Mouse (Mus musculus) hindbrain, embryonic 12.5 days (tissue): Measurements from ENCODE around the gene Itpkb. TPM values are rescaled to one million over a fixed set of nuclear protein-coding genes. Genes with fewer than 3 reads are reported as not detected.

Experiments
- ATAC-seq: fragments of 200-750 bp; cut with Nextera tagmentation; 2 replicates; pipeline ENCODE4 v1.8.0; 2017; ENCODE audit warnings: moderate TSS enrichment; ENCODE audit not compliant: low FRiP score
- H3K27ac ChIP-seq: fragments of 300-500 bp; sonication (generic); 2 replicates; pipeline ENCODE4 v1.5.1; 2016; ENCODE audit warnings: mild to moderate bottlenecking
- H3K27me3 ChIP-seq: fragments of 300-500 bp; sonication (generic); 2 replicates; pipeline ENCODE4 v1.6.1; 2016; ENCODE audit warnings: mild to moderate bottlenecking
- H3K36me3 ChIP-seq: fragments of 300-500 bp; sonication (generic); 2 replicates; pipeline ENCODE4 v1.6.1; 2016; ENCODE audit warnings: mild to moderate bottlenecking
- H3K4me1 ChIP-seq: fragments of 300-500 bp; sonication (generic); 2 replicates; pipeline ENCODE4 v1.6.1; 2016
- H3K4me2 ChIP-seq: fragments of 300-500 bp; sonication (generic); replicated peaks from 2 replicates; pipeline ENCODE4 v1.6.1; 2016; ENCODE audit warnings: mild to moderate bottlenecking
- H3K4me3 ChIP-seq: fragments of 300-500 bp; sonication (generic); 2 replicates; pipeline ENCODE4 v1.5.1; 2016; ENCODE audit warnings: mild to moderate bottlenecking
- H3K9ac ChIP-seq: fragments of 300-500 bp; sonication (generic); 2 replicates; pipeline ENCODE4 v1.6.1; 2016; ENCODE audit warnings: mild to moderate bottlenecking, moderate library complexity
- H3K9me3 ChIP-seq: fragments of 300-500 bp; sonication (generic); replicated peaks from 2 replicates; pipeline ENCODE4 v1.6.1; 2016; ENCODE audit warnings: mild to moderate bottlenecking
- whole genome bisulfite sequencing: fragments of 180-500 bp; shearing (Covaris S2); methylation state at CpG from one replicate; pipeline ENCODE4 v1.1.7; 2016; 5-methylcytosine and 5-hydroxymethylcytosine counted together
- polyA plus RNA-seq: library from polyadenylated mRNA; unstranded; fragments of >200 nt; fragmentation: Nextera tagmentation; extraction: Ambion mirVana; gene quantifications from 2 replicates; pipeline ENCODE4 v1.2.1, GENCODE M21; 2016

Gene Itpkb
- polyA plus RNA-seq, 1 experiment from 2014 or later: 8.3 TPM

DNA sequence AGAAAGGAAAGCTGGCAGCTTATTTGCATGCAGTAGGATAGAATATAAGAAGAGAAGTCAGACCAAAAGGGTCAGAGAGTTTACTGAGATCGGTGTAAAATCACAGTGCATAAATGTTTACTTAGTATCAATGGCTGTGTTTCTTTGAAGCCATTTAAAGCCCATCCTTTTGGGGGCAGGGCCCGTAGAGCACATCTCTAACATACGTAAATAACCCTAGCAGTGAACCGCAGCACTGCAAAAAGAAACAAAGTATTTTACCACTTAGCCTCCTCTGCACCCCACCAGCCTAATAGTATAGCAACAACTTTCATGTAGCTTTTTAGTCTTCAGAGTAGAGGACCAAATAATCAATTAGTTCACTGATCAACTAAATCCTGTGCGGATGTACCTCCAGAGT is 67.4 kb downstream of the Itpkb start:
- H3K36me3 ChIP-seq: no peaks in the 10 kb centered on the region
- no peak for ATAC-seq

DNA sequence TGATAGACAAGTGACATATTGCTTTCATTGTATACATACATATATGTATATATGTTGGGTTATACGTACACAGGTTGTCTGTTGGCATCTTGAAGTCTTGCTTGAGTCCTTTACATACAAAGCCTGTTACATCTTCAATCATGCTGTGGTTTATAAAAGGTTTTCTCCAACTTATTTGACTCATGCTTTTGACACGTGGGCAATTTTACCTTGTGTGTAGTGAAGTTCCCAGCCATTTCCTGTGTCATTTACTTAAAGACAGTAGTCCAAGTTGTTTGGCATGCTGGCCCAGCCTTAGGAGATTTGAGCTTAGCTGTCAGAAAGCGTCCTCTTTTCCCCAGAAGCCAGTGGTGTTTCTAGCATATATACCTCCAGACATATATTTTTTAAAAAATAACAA is 68.2 kb downstream of the Itpkb start:
- Histone ChIP-seq H3K4me3 (no peak overlapping the region), H3K36me3 (no peaks in the 10 kb centered on the region), H3K4me1 (peaks cover 2% of the 10 kb centered on the region; the same call in 1 of the 2 replicates), H3K9me3 (no peaks in the 10 kb centered on the region), H3K4me2 (no peak overlapping the region), H3K27ac (no peak overlapping the region), H3K27me3 (no peaks in the 10 kb centered on the region), H3K9ac (no peak overlapping the region)
- 77% methylated on average over 3 of the region's 3 CpGs for WGBS
- ATAC-seq: no peak

More for the DNA sequence above, 67.4 kb downstream of the Itpkb start:
- H3K9ac ChIP-seq: no peak overlapping the region
- no peak overlapping the region for H3K4me3 ChIP-seq
- H3K9me3 ChIP-seq: no peaks in the 10 kb centered on the region
- 64% methylated on average over 5 of the region's 5 CpGs for WGBS
- no peaks in the 10 kb centered on the region for H3K27me3 ChIP-seq
- H3K4me1 ChIP-seq: peaks cover 5% of the 10 kb centered on the region; the same call in 1 of the 2 replicates
- no peak overlapping the region for H3K4me2 ChIP-seq
- no peak overlapping the region for H3K27ac ChIP-seq

DNA sequence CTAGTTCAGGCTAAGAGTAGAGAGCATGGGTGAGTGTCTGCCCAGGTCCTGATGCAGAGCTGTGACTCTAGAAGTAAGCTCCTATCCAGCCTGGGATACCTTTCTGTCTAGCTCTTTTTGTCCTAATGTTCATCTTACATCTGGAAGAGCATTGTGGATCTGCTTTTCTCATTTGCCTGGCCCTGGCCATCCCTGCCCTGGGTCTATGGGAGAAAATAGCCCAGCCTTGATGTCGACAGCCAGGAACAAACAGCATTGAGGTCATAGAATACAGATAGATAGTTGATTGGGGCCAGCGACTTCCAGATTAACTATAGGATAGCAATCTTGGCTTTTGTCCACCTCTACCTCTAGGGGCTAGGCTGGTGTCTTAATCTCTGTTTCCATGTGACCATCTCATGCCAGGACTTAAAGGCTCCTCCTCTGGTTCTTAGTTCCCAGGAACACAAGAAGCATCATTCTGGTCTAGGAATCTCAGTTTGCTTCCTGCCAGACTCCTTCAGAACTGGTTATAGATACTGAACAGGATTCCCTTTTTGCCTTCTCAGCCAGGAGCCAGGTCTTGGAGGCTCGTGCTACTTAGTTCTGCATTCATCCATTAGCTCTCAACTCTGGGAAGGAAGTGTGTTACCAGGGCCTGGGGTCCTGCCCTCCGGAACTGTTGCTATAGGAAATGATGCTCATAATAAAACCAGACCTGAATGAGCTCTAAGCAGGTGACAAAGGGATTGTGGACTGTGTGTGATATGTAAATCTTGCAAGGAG is 70.6 kb downstream of the Itpkb start:
- H3K36me3 ChIP-seq: no peaks in the 10 kb centered on the region
- no peak overlapping the region for H3K9ac ChIP-seq
- no peak for ATAC-seq
- no peak overlapping the region for H3K27ac ChIP-seq
- no peaks in the 10 kb centered on the region for H3K9me3 ChIP-seq
- no peak overlapping the region for H3K4me3 ChIP-seq
- H3K4me2 ChIP-seq: no peak overlapping the region
- H3K27me3 ChIP-seq: no peaks in the 10 kb centered on the region
- 87% methylated on average over 4 of the region's 4 CpGs for WGBS
- peaks cover 14% of the 10 kb centered on the region for H3K4me1 ChIP-seq

DNA sequence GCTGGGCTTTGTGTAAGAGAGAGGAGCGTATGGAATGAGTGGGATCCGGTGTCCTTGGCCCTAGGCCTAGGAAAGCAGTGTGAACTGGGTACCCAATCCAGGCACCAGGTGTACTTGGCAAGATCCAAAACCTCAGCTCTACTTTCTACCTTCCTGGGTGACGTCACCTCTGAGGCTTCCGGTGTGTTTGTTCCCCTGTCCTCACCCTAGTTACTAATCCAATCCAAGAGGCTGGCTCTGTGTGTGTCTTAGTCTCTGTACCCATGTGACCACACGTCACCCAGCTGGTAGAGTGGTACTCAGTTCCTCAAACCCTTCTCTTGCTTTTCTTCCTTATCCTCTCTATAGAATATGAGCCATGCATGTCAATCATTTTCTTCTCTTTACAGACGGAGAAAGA is 71.4 kb downstream of the Itpkb start:
- no peaks in the 10 kb centered on the region for H3K9me3 ChIP-seq
- 91% methylated on average over 6 of the region's 6 CpGs for WGBS
- H3K27me3 ChIP-seq: no peaks in the 10 kb centered on the region
- no peak for ATAC-seq
- no peak overlapping the region for H3K27ac ChIP-seq
- no peak overlapping the region for H3K4me3 ChIP-seq
- no peak overlapping the region for H3K9ac ChIP-seq
- no peaks in the 10 kb centered on the region for H3K36me3 ChIP-seq
- peaks cover 14% of the 10 kb centered on the region for H3K4me1 ChIP-seq
- no peak overlapping the region for H3K4me2 ChIP-seq

DNA sequence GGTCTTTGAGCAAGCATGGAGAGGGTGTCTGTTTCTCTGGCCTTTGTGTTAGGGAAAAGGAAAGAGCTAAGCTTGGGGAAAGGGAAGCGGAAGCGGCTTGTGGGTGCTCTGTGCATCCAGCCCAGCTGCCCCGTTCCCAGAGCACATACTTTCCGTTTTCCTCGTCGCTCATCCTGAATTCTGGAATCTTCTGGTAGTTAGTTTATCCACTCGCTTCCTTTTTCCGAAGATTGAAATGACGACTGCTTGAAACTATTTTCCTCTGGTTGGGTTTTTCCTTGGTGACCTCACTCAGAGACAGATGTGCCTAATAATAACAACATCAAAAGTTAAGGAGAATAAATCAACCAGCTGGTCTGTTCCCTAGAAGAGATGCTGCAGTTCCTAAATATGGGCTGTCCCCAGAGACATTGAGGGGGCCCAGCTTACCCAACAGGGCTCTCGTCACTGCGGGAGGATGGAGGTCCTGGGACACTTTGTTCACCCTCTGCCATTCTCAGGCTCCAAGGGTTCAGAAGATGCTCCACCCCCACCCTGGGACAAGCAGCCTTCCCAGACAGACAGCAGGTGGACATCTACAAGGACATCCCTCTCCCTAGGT is 72.3 kb downstream of the Itpkb start:
- WGBS: 88% methylated on average over 11 of the region's 11 CpGs
- Histone ChIP-seq H3K4me3 (no peak overlapping the region), H3K4me2 (no peak overlapping the region), H3K9ac (no peak overlapping the region), H3K4me1 (peaks cover 18% of the 10 kb centered on the region), H3K36me3 (no peaks in the 10 kb centered on the region), H3K27ac (no peak overlapping the region), H3K9me3 (no peaks in the 10 kb centered on the region), H3K27me3 (no peaks in the 10 kb centered on the region)
- ATAC-seq: no peak

DNA sequence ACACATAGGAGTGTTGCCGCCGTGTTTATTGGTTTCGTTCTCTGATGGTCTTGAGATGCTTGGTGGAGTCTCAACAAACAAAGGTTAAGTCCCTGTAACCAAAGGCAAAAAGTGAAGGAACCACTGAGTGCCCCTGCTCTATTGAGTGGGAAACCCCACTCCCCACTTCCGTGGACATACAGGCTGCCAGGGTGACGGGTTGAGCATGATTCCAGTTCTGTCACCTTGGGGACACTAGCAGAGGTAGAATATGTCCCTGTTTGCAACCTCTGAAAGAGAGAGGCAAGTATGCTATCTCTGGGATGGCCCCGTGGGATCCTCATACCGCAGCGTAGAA is 73.0 kb downstream of the Itpkb start:
- peaks cover 18% of the 10 kb centered on the region for H3K4me1 ChIP-seq
- no peak overlapping the region for H3K4me2 ChIP-seq
- H3K27ac ChIP-seq: peak overlapping the region; percentile 77
- no peaks in the 10 kb centered on the region for H3K27me3 ChIP-seq
- no peaks in the 10 kb centered on the region for H3K9me3 ChIP-seq
- H3K9ac ChIP-seq: no peak overlapping the region
- H3K4me3 ChIP-seq: no peak overlapping the region
- WGBS: 90% methylated on average over 8 of the region's 8 CpGs
- ATAC-seq: no peak
- H3K36me3 ChIP-seq: no peaks in the 10 kb centered on the region

DNA sequence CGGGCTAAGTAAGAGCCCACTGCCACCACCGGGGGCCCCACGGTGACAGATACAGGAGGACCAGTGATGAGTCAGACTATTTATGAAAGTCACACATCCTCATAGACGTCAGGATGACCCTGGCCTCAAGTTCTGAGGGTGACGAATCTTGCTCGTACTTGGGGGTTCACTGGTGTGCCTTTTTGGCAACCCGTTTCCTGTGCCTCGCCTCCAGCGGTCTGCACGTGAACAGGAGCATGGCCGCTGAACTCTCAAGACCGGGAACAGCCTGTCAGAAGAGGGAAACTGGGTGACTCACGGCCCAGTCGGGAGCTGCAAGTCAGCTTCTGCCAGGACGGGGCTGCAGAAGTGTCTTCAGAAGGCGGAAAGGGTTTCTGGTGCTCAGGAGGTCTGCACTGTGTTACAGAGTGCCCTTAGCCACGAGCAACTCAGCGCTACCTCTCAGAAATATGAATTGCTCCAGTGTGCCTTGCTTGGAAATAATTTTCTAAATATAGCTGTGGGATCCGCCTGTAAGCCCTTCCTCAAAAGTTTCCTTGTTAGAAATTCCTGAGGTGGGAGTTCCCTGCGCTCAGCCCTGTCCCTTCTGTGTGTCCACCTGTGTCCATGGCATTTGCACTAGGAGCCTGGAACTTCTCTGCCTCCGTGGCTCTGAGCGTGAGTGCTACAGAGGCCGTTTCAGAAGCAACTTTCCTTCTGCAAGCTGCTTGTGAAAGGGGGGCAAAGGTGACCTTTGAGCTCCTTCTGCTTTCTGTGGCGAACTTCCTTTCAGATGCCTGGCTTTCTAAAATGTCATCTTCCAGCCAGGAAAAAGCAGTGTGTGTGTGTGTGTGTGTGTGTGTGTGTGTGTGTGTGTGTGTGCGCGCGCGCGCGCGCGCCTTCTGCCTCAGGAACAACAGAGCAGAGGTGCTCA is 73.7 kb downstream of the Itpkb start:
- H3K4me2 ChIP-seq: 0 out of 2 replicates have a peak overlapping the region, but pooled peaks have one; percentile 6
- no peaks in the 10 kb centered on the region for H3K36me3 ChIP-seq
- WGBS: 69% methylated on average over 32 of the region's 32 CpGs
- no peaks in the 10 kb centered on the region for H3K27me3 ChIP-seq
- H3K4me3 ChIP-seq: no peak overlapping the region
- H3K9ac ChIP-seq: no peak overlapping the region
- H3K4me1 ChIP-seq: peaks cover 18% of the 10 kb centered on the region
- no peak for ATAC-seq
- H3K27ac ChIP-seq: peak overlapping the region; percentile 77
- no peaks in the 10 kb centered on the region for H3K9me3 ChIP-seq

DNA sequence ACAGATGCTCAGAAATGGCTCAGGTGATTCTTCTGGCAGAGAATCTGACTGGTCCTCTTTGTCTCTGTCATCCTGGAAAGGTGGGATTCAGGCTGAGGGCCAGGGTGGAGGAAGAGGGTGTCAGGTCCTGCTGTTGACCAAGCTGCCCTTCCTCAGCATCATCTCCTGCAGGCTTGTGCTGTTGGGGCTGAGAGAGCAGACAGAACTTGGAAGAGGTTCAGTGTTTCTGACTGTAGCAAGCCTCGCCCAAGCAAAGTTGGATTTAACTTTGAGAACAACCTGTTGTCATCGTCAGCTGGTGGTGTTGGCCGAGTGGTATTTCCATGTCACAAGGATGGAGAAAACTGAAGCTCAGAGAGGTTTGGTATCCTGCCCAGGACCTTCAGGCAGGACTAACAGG is 74.4 kb downstream of the Itpkb start:
- Histone ChIP-seq H3K9me3 (no peaks in the 10 kb centered on the region), H3K27me3 (no peaks in the 10 kb centered on the region), H3K4me3 (no peak overlapping the region), H3K36me3 (no peaks in the 10 kb centered on the region), H3K27ac (peak overlapping the region; percentile 77; the same call in 1 of the 2 replicates), H3K4me1 (peaks cover 18% of the 10 kb centered on the region), H3K9ac (no peak overlapping the region), H3K4me2 (no peak overlapping the region)
- no peak for ATAC-seq
- 88% methylated on average over 3 of the region's 3 CpGs for WGBS

DNA sequence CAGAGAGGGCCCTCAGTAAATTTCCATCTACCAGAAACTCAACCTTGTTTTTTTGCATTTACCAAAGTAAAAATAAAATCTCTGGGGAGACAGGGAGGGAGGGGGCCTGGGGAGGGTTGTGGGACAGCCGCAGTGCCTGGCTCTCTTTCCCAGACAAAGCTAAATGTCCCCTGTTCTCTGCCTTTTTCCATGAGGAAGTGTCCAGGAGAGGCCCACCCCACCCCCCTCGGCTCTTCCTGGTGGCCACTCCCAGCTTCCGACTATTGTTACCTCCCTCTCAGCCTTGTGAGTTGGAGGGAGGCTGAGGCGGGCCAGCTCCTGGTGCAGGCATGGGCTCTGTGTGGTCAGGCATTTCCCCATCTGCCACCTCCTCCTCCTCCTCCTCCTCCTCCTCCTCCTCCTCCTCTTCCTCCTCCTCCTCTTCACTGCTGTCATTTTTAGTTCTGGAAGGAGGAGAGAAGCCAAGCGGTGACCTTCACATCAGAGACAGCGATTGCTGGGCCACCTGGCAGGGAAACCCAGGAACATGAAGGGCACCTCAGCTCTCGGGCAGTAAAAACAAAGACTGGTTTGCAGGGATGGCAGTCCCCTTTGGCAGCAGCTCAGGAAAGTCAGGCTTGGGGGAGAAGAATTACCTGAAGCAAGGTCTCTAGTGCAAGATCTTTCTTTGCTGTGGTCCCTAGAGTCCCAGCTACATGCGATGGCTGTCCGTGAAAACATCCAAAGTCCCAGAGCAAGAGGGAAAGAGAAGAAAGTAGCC is 75.5 kb downstream of the Itpkb start:
- WGBS: 84% methylated on average over 8 of the region's 9 CpGs
- Histone ChIP-seq H3K27ac (no peak overlapping the region), H3K4me2 (no peak overlapping the region)

DNA sequence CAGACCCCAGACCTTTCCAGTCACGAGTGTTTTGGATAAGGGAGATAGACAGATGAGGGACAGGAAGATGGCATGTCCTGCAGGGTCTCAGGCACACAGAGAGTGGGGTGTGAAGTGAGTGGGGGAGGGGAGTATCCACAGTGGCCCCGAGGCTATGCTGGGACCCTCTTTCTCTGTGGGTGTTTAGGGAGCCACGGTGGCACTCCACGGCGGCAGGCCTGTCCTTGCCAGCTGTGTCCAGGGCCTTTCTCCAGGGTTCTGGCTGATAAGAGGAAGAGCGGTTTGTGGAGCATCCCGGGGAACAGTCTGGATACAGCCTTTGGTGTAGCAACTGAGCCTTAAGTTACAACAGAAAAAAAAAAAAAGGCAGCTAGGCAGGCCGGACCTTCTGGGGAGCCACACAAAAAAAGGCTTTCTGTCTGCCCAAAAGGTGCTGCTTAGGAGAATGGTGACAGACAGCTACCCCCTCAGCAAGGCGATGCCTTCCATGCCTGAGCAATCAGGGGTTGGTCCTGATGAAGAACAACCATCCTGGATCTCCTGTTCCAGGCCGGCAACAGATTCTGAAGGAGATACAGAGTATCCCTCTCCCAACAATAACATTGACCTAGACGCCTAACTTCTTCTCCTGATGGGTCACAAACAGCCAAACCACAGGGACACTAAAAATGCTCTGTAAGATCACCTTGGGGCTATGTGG is 76.2 kb downstream of the Itpkb start:
- Histone ChIP-seq H3K36me3 (no peaks in the 10 kb centered on the region), H3K4me1 (peaks cover 18% of the 10 kb centered on the region), H3K27ac (no peak overlapping the region), H3K9ac (no peak overlapping the region), H3K4me3 (no peak overlapping the region), H3K9me3 (no peaks in the 10 kb centered on the region), H3K4me2 (no peak overlapping the region), H3K27me3 (no peaks in the 10 kb centered on the region)
- WGBS: 70% methylated on average over 11 of the region's 11 CpGs
- no peak for ATAC-seq

More for the DNA sequence above, 75.5 kb downstream of the Itpkb start:
- no peak overlapping the region for H3K4me3 ChIP-seq
- H3K4me1 ChIP-seq: peaks cover 18% of the 10 kb centered on the region
- H3K36me3 ChIP-seq: no peaks in the 10 kb centered on the region
- no peak for ATAC-seq
- no peaks in the 10 kb centered on the region for H3K27me3 ChIP-seq
- H3K9ac ChIP-seq: no peak overlapping the region
- no peaks in the 10 kb centered on the region for H3K9me3 ChIP-seq

DNA sequence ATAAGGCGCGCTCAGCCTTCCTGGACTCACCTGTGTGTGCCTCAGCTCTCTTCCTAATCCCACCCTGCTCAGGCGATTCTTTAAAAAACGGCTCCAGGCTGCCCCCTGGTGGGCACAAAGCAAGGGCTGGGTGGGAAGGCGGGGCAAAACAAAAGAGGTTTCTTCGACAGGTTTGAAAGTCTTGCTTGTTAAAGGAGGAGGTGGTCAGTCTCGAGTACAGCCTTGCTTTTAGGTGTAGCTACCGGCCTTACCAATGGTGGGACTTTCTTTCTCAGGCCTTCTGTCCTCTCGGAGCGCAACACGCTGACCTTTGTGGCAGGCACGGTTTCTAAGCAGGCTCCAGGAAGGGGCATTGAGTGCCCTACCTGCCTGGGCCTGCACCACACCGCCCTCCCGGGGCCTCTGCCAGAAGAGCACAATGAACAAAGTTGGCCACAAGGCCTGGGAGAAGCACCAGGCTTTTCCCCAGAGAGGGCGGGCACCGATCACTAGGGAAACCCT is 76.9 kb downstream of the Itpkb start:
- H3K27me3 ChIP-seq: no peaks in the 10 kb centered on the region
- no peaks in the 10 kb centered on the region for H3K36me3 ChIP-seq
- no peaks in the 10 kb centered on the region for H3K9me3 ChIP-seq
- H3K4me2 ChIP-seq: peak overlapping the region; percentile 45
- H3K4me1 ChIP-seq: peaks cover 18% of the 10 kb centered on the region
- H3K27ac ChIP-seq: no peak overlapping the region
- ATAC-seq: peak; percentile 71
- WGBS: 10% methylated on average over 16 of the region's 16 CpGs
- H3K4me3 ChIP-seq: peak overlapping the region; percentile 11; the same call in 1 of the 2 replicates
- H3K9ac ChIP-seq: peak overlapping the region; percentile 35; the same call in 1 of the 2 replicates
